Mouse (Mus musculus) spleen, adult 2 months (tissue): ENCODE data around the gene Galnt14. TPM values are rescaled to one million over a fixed set of nuclear protein-coding genes. Genes with fewer than 3 reads are reported as not detected.

Experiments
- DNase-seq, 2 experiments: peaks; one replicate each; pipeline versions ENCODE4 v3.0.0 to v3.0.0-alpha.2; 2012 to 2021; ENCODE audit warnings: low spot score in 2 of 2, low read depth in 1 of 2
- H3K27ac ChIP-seq: fragments of 200-500 bp; 2 replicates; pipeline ENCODE4 v1.5.1; 2012; ENCODE audit warnings: low read length, inconsistent platforms; ENCODE audit not compliant: insufficient read depth
- H3K27me3 ChIP-seq: fragments of 200-500 bp; 2 replicates; pipeline ENCODE4 v1.6.1; 2012; ENCODE audit warnings: mild to moderate bottlenecking, moderate library complexity, low read length, inconsistent platforms; ENCODE audit not compliant: control insufficient read depth, insufficient read depth
- H3K36me3 ChIP-seq: fragments of 200-500 bp; 2 replicates; pipeline ENCODE4 v1.6.1; 2012; ENCODE audit warnings: mild to moderate bottlenecking, low read length, inconsistent platforms; ENCODE audit not compliant: control insufficient read depth, insufficient read depth
- H3K4me1 ChIP-seq: fragments of 200-500 bp; 2 replicates; pipeline ENCODE4 v1.6.1; 2011; ENCODE audit warnings: inconsistent platforms; ENCODE audit not compliant: control insufficient read depth, insufficient read depth, insufficient read length
- H3K4me3 ChIP-seq: fragments of 200-500 bp; 2 replicates; pipeline ENCODE4 v1.5.1; 2011; ENCODE audit warnings: mild to moderate bottlenecking, inconsistent platforms; ENCODE audit not compliant: insufficient read depth, insufficient read length; ENCODE audit errors: extremely low read depth
- CTCF ChIP-seq: fragments of 200-500 bp; IDR thresholded peaks from 2 replicates; pipeline ENCODE4 v1.5.1; 2011; ENCODE audit warnings: mild to moderate bottlenecking, inconsistent platforms; ENCODE audit not compliant: insufficient read depth, insufficient read length, insufficient replicate concordance; ENCODE audit errors: extremely low read depth
- POLR2A ChIP-seq: fragments of 200-500 bp; IDR thresholded peaks from 2 replicates; pipeline ENCODE4 v1.6.1; 2011; ENCODE audit warnings: low read depth, low read length, inconsistent platforms
- WGBS: fragments of 180-500 bp; shearing (Covaris S2); methylation state at CpG from one replicate; pipeline ENCODE4 v1.1.7; 2018; 5-methylcytosine and 5-hydroxymethylcytosine counted together
- polyA plus RNA-seq: library from polyadenylated mRNA; depleted of rRNA; stranded (reverse); fragments of >200 nt; gene quantifications from 2 replicates; pipeline ENCODE4 v1.2.3, GENCODE M21; 2012

Galnt14 gene
- polyA plus RNA-seq, 1 experiment: 0.60 TPM

GRCm38 (mm10) chr17:73557101-73557500 lies 153.2 kb downstream of the Galnt14 start:
- H3K27me3 ChIP-seq: no peaks in the 10 kb centered on the region
- H3K4me1 ChIP-seq: no peaks in the 10 kb centered on the region
- no peak for DNase-seq
- WGBS: 78% methylated on average over 3 of the region's 3 CpGs
- H3K36me3 ChIP-seq: no peaks in the 10 kb centered on the region
- TF ChIP-seq POLR2A (no peak), CTCF (no peak)
- no peak overlapping the region for H3K4me3 ChIP-seq
- no peak overlapping the region for H3K27ac ChIP-seq

- 92% methylated on average over 2 of the region's 2 CpGs for whole genome bisulfite sequencing
- TF ChIP-seq POLR2A (no peak), CTCF (no peak)
- H3K36me3 ChIP-seq: no peaks in the 10 kb centered on the region
- H3K4me3 ChIP-seq: no peak overlapping the region
- H3K4me1 ChIP-seq: no peaks in the 10 kb centered on the region
- H3K27me3 ChIP-seq: no peaks in the 10 kb centered on the region
- H3K27ac ChIP-seq: no peak overlapping the region
- DNase-seq: no peak
Measured at GRCm38 (mm10) chr17:73556436-73556835, 153.8 kb downstream of the Galnt14 start.

- no peaks in the 10 kb centered on the region for H3K4me1 ChIP-seq
- no peak for TF ChIP-seq POLR2A
- no peak for TF ChIP-seq CTCF
- no peak for DNase-seq
- no peak overlapping the region for H3K4me3 ChIP-seq
- no peaks in the 10 kb centered on the region for H3K36me3 ChIP-seq
- H3K27me3 ChIP-seq: no peaks in the 10 kb centered on the region
- no peak overlapping the region for H3K27ac ChIP-seq
- 86% methylated on average over 4 of the region's 4 CpGs for WGBS
Measured at GRCm38 (mm10) chr17:73554668-73555067, 155.6 kb downstream of the Galnt14 start.

GRCm38 (mm10) chr17:73548783-73549566 lies 161.3 kb downstream of the Galnt14 start:
- Histone ChIP-seq H3K27me3 (no peaks in the 10 kb centered on the region), H3K27ac (no peak overlapping the region), H3K36me3 (no peaks in the 10 kb centered on the region), H3K4me3 (no peak overlapping the region), H3K4me1 (peaks cover 7% of the 10 kb centered on the region; the same call in 1 of the 2 replicates)
- TF ChIP-seq POLR2A (no peak), CTCF (no peak)
- WGBS: 88% methylated on average over 12 of the region's 12 CpGs
- DNase-seq: no peak

DNA sequence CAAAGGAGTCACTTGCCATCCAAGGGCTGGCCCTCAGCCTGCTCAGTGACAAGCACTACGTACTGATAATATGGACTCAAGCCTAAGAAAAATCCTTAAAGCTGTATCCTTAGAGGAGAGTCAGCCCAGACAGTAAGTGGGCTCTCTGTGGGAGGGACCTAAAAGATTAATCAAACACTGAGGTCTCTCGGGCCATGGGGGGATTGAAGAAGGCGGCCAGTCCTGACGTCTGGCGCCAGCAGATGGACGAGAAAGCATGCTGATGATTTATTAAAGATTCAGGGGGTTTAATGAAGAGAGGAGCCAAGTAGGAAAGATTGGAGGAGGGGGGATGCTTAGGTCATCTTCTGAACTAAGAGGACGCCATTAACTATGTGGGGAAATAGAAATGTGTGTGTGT lies 162.1 kb downstream of the Galnt14 start:
- Histone ChIP-seq H3K4me3 (no peak overlapping the region), H3K36me3 (no peaks in the 10 kb centered on the region), H3K27me3 (no peaks in the 10 kb centered on the region), H3K27ac (peak overlapping the region; percentile 1; the same call in 1 of the 2 replicates), H3K4me1 (peaks cover 7% of the 10 kb centered on the region; the same call in 1 of the 2 replicates)
- DNase-seq: no peak
- 85% methylated on average over 7 of the region's 7 CpGs for WGBS
- TF ChIP-seq CTCF (no peak), POLR2A (no peak)

DNA sequence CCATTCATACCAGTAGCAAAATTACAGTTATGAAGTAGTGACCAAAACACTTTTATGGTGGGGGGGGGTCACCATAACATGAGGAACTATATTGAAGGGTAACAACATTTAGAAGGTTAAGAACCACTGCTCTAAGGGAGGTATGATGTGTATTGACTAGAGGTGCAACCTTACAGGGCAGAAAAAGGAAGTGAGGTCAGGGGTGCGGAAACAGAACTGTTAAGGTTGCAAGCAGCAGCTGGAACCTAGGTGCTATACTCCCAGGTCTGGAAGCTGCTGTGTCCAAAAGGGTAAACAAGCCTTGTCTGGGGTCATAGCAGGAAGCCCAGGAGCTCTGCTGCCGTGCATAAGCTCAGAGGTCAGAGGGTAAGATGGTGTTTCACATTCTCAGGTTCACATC lies 162.8 kb downstream of the Galnt14 start:
- H3K36me3 ChIP-seq: no peaks in the 10 kb centered on the region
- H3K4me1 ChIP-seq: peaks cover 7% of the 10 kb centered on the region; the same call in 1 of the 2 replicates
- DNase-seq: peak in 1 of 2 experiments; percentile 33
- H3K4me3 ChIP-seq: no peak overlapping the region
- TF ChIP-seq CTCF (no peak), POLR2A (no peak)
- H3K27ac ChIP-seq: peak overlapping the region; percentile 1; the same call in 1 of the 2 replicates
- 35% methylated on average over 2 of the region's 2 CpGs for WGBS
- no peaks in the 10 kb centered on the region for H3K27me3 ChIP-seq

- TF ChIP-seq CTCF (no peak), POLR2A (no peak)
- Histone ChIP-seq H3K4me1 (peaks cover 6% of the 10 kb centered on the region; the same call in 1 of the 2 replicates), H3K4me3 (no peak overlapping the region), H3K27me3 (no peaks in the 10 kb centered on the region), H3K36me3 (no peaks in the 10 kb centered on the region), H3K27ac (no peak overlapping the region)
- no peak for DNase-seq
- 95% methylated on average over 9 of the region's 9 CpGs for WGBS
Measured at GRCm38 (mm10) chr17:73541911-73542310, 168.3 kb downstream of the Galnt14 start.
